Mouse (Mus musculus): ENCODE measurements around the gene Cacng6. TPM values are rescaled to one million over a fixed set of nuclear protein-coding genes. Genes with fewer than 3 reads are reported as not detected.

Cacng6 gene
- polyA plus RNA-seq, 1 experiment from 2014 or later = 2.2 TPM

DNA sequence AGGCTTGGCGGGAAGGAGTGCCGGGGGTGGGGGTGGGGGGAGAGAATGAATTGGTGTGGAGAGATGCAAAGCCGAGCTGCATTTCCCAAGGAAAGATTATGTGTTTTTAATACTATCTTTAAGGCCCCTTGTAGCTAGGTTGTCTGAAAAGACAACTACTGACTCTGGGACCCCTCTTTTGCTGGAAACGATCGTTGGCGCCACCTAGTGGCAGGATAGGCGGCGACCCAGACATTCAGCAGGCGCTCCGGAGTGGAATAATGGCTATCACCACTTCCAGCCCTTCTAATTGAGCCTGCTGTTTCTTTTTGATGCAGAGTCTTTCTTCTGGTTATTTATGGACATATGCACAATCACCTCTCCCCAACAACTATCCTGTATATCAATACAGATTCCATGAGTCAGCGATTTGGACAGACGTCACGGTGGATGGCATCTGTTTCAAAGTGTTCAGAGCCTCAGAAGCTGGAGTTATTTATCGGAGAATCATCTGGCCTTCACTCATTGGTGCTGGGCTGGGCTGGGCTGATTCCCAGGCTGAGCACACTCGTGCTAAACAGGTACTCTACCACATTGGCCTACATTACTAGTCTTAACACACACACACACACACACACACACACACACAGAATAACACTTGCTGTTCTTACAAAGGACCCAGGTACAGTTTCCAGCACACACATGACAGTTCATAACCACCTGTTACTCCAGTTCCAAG, 24.9 kb downstream of the Cacng6 start:
- H3K27ac ChIP-seq = no peak overlapping the region
- H3K4me2 ChIP-seq (replicated peaks) = no peak overlapping the region
- no peaks in the 10 kb centered on the region; the same call in 1 of the 2 replicates for H3K27me3 ChIP-seq
- no peaks in the 10 kb centered on the region for H3K36me3 ChIP-seq
- no peaks in the 10 kb centered on the region for H3K4me1 ChIP-seq
- no peak for ATAC-seq (ENCODE audit: insufficient number of reproducible peaks, insufficient read depth, low FRiP score, low TSS enrichment)
- H3K4me3 ChIP-seq = no peak overlapping the region
- WGBS = 18% methylated on average over 15 of the region's 15 CpGs
- H3K9me3 ChIP-seq = no peaks in the 10 kb centered on the region
- H3K9ac ChIP-seq = no peak overlapping the region

- no peaks in the 10 kb centered on the region for H3K9me3 ChIP-seq
- no peaks in the 10 kb centered on the region; the same call in 1 of the 2 replicates for H3K27me3 ChIP-seq
- no peaks in the 10 kb centered on the region for H3K4me1 ChIP-seq
- ATAC-seq (ENCODE audit: insufficient number of reproducible peaks, insufficient read depth, low FRiP score, low TSS enrichment) = no peak
- H3K4me2 ChIP-seq (replicated peaks) = no peak overlapping the region
- H3K9ac ChIP-seq = no peak overlapping the region
- WGBS = 48% methylated on average over 5 of the region's 5 CpGs
- H3K4me3 ChIP-seq = no peak overlapping the region
- H3K36me3 ChIP-seq = no peaks in the 10 kb centered on the region
- H3K27ac ChIP-seq = no peak overlapping the region
Measured at GRCm38 (mm10) chr7:3450671-3451070, 26.7 kb downstream of the Cacng6 start.

DNA sequence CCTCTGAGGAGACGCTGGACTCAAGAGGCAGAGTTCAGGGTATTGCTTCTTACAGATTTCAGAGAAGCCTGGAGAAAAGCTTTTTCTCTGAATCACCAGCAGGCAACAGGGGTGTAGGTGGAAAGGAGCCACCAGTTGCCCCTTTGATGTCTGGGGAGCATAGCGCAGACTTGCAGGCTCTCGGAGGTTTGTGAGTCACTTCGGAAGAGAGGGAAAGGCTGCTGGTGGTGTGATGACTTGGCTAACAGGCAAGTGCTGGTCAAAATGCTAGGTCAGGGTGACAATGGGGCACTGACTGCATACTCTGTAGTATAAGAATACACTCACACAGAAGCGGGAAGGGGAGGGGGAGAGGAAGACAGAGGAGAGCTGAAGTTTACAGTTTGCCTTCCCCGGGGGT, 27.2 kb downstream of the Cacng6 start:
- WGBS = 42% methylated on average over 6 of the region's 6 CpGs
- H3K4me3 ChIP-seq = no peak overlapping the region
- ATAC-seq (ENCODE audit: insufficient number of reproducible peaks, insufficient read depth, low FRiP score, low TSS enrichment) = no peak
- H3K27me3 ChIP-seq = no peaks in the 10 kb centered on the region; the same call in 1 of the 2 replicates
- H3K36me3 ChIP-seq = no peaks in the 10 kb centered on the region
- no peaks in the 10 kb centered on the region for H3K9me3 ChIP-seq
- H3K4me1 ChIP-seq = no peaks in the 10 kb centered on the region
- no peak overlapping the region for H3K27ac ChIP-seq
- no peak overlapping the region for H3K9ac ChIP-seq
- H3K4me2 ChIP-seq (replicated peaks) = no peak overlapping the region

GRCm38 (mm10) chr7:3452821-3453485, 29.0 kb downstream of the Cacng6 start:
- Histone ChIP-seq H3K27me3 (no peaks in the 10 kb centered on the region; the same call in 1 of the 2 replicates), H3K4me3 (no peak overlapping the region), H3K4me2 (replicated peaks) (no peak overlapping the region), H3K36me3 (no peaks in the 10 kb centered on the region), H3K9me3 (no peaks in the 10 kb centered on the region), H3K4me1 (no peaks in the 10 kb centered on the region), H3K27ac (no peak overlapping the region), H3K9ac (no peak overlapping the region)
- WGBS = 56% methylated on average over 12 of the region's 12 CpGs
- ATAC-seq (ENCODE audit: insufficient number of reproducible peaks, insufficient read depth, low FRiP score, low TSS enrichment) = no peak

- Histone ChIP-seq H3K4me1 (no peaks in the 10 kb centered on the region), H3K36me3 (no peaks in the 10 kb centered on the region), H3K27ac (no peak overlapping the region), H3K4me2 (replicated peaks) (no peak overlapping the region), H3K4me3 (no peak overlapping the region), H3K9ac (no peak overlapping the region), H3K27me3 (no peaks in the 10 kb centered on the region; the same call in 1 of the 2 replicates), H3K9me3 (no peaks in the 10 kb centered on the region)
- ATAC-seq (ENCODE audit: insufficient number of reproducible peaks, insufficient read depth, low FRiP score, low TSS enrichment) = no peak
- 51% methylated on average over 11 of the region's 11 CpGs for WGBS
Measured at GRCm38 (mm10) chr7:3453486-3454183, 29.6 kb downstream of the Cacng6 start.

- Histone ChIP-seq H3K36me3 (no peaks in the 10 kb centered on the region), H3K27me3 (no peaks in the 10 kb centered on the region), H3K4me1 (no peaks in the 10 kb centered on the region), H3K4me3 (no peak overlapping the region), H3K9me3 (no peaks in the 10 kb centered on the region), H3K9ac (no peak overlapping the region), H3K27ac (no peak overlapping the region), H3K4me2 (replicated peaks) (no peak overlapping the region)
- 91% methylated on average over 10 of the region's 10 CpGs for WGBS
- ATAC-seq (ENCODE audit: insufficient number of reproducible peaks, insufficient read depth, low FRiP score, low TSS enrichment) = no peak
Measured at GRCm38 (mm10) chr7:3457111-3457840, 33.3 kb downstream of the Cacng6 start.

GRCm38 (mm10) chr7:3457841-3458217, 33.8 kb downstream of the Cacng6 start:
- Histone ChIP-seq H3K27ac (no peak overlapping the region), H3K27me3 (no peaks in the 10 kb centered on the region), H3K4me3 (no peak overlapping the region), H3K9me3 (no peaks in the 10 kb centered on the region), H3K9ac (no peak overlapping the region), H3K4me1 (no peaks in the 10 kb centered on the region), H3K36me3 (no peaks in the 10 kb centered on the region), H3K4me2 (replicated peaks) (no peak overlapping the region)
- WGBS = 67% methylated on average over 9 of the region's 9 CpGs
- ATAC-seq (ENCODE audit: insufficient number of reproducible peaks, insufficient read depth, low FRiP score, low TSS enrichment) = no peak

DNA sequence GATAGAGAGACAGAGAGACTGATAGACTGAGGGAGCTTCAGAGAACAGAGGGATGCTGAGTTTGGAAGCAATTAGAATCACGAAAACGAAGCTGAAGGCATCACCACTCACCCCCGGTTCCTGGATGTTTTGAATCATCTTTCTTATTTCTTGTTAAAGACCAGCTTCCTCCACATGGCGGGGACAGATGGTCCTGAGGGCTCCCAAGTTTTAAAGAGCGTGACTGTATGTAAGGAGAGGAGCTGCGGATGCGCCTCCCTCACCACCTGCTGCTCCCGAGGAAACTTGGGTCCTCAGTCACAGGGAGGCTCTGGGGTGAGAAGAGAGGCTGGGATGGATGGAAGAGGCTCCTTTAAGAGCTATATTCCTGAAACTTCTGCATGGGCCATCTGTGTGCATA, 36.3 kb downstream of the Cacng6 start:
- H3K9me3 ChIP-seq = no peaks in the 10 kb centered on the region
- no peak overlapping the region for H3K4me2 ChIP-seq (replicated peaks)
- no peaks in the 10 kb centered on the region for H3K36me3 ChIP-seq
- no peak overlapping the region for H3K9ac ChIP-seq
- H3K27me3 ChIP-seq = no peaks in the 10 kb centered on the region
- no peaks in the 10 kb centered on the region for H3K4me1 ChIP-seq
- WGBS = 81% methylated on average over 8 of the region's 8 CpGs
- no peak for ATAC-seq (ENCODE audit: insufficient number of reproducible peaks, insufficient read depth, low FRiP score, low TSS enrichment)
- H3K27ac ChIP-seq = no peak overlapping the region
- H3K4me3 ChIP-seq = no peak overlapping the region

GRCm38 (mm10) chr7:3463306-3463705, 39.3 kb downstream of the Cacng6 start:
- no peaks in the 10 kb centered on the region for H3K9me3 ChIP-seq
- H3K27me3 ChIP-seq = no peaks in the 10 kb centered on the region
- H3K9ac ChIP-seq = no peak overlapping the region
- H3K4me1 ChIP-seq = no peaks in the 10 kb centered on the region
- ATAC-seq (ENCODE audit: insufficient number of reproducible peaks, insufficient read depth, low FRiP score, low TSS enrichment) = no peak
- no peaks in the 10 kb centered on the region for H3K36me3 ChIP-seq
- H3K4me3 ChIP-seq = no peak overlapping the region
- H3K4me2 ChIP-seq (replicated peaks) = no peak overlapping the region
- no peak overlapping the region for H3K27ac ChIP-seq
- WGBS = 80% methylated on average over 4 of the region's 4 CpGs

GRCm38 (mm10) chr7:3468614-3469013, 44.6 kb downstream of the Cacng6 start:
- no peak for ATAC-seq (ENCODE audit: insufficient number of reproducible peaks, insufficient read depth, low FRiP score, low TSS enrichment)
- no peak overlapping the region for H3K9ac ChIP-seq
- no peak overlapping the region for H3K4me2 ChIP-seq (replicated peaks)
- 60% methylated on average over 2 of the region's 2 CpGs for WGBS
- no peaks in the 10 kb centered on the region for H3K9me3 ChIP-seq
- H3K4me1 ChIP-seq = no peaks in the 10 kb centered on the region
- H3K27me3 ChIP-seq = no peaks in the 10 kb centered on the region
- no peak overlapping the region for H3K4me3 ChIP-seq
- no peaks in the 10 kb centered on the region for H3K36me3 ChIP-seq
- no peak overlapping the region for H3K27ac ChIP-seq

- no peaks in the 10 kb centered on the region for H3K27me3 ChIP-seq
- H3K4me1 ChIP-seq = no peaks in the 10 kb centered on the region
- H3K4me3 ChIP-seq = no peak overlapping the region
- H3K36me3 ChIP-seq = no peaks in the 10 kb centered on the region
- no peak overlapping the region for H3K4me2 ChIP-seq (replicated peaks)
- ATAC-seq (ENCODE audit: insufficient number of reproducible peaks, insufficient read depth, low FRiP score, low TSS enrichment) = no peak
- H3K9me3 ChIP-seq = no peaks in the 10 kb centered on the region
- H3K27ac ChIP-seq = no peak overlapping the region
- WGBS = 78% methylated on average over 3 of the region's 3 CpGs
- H3K9ac ChIP-seq = no peak overlapping the region
Measured at GRCm38 (mm10) chr7:3472774-3473173, 48.8 kb downstream of the Cacng6 start.
